Mouse (Mus musculus): ENCODE measurements around the gene Mast4. TPM values are rescaled to one million over a fixed set of nuclear protein-coding genes. Genes with fewer than 3 reads are reported as not detected.

Gene Mast4
- total and polyA plus RNA-seq, 3 experiments = 8.5 to 33.1 (median 23.6) TPM

DNA sequence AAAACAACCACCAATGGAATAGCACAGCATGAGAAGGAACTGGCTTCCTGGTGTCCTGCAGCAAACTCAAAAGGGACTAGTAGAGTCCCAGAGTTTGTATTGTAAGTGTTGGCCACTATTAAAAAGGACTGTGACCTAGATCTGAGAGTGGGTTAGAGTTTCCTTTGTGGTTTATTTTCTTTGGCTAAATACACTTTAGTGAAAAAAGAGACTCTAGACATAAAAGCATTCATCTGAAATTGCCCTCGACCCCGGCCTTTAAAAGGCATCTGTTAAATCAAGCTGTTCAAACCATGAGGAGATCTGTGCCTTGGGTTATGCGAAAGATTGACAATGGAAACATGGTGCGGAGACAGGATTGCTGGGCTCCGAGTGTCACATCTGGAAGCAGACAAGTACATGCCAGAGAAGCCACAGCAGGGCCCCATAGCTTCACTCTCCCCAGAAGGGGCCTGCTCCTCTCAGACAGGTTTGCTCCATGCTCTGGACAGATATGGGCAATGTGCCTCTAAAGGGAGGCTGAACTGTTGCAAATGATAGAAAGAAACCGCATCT lies 543.6 kb downstream of the Mast4 start:
- no peak for DNase-seq
- Histone ChIP-seq H3K36me3 (ENCODE audit: control insufficient read depth, insufficient read depth, low read length) (peaks cover 2% of the 10 kb centered on the region), H3K9ac (ENCODE audit: low read depth, low read length) (no peak overlapping the region), H3K27me3 (ENCODE audit: control insufficient read depth, insufficient read depth, low read length) (no peaks in the 10 kb centered on the region), H3K4me3 (no peak overlapping the region), H3K4me1 (ENCODE audit: control insufficient read depth, insufficient read depth, low read length) (no peaks in the 10 kb centered on the region), H3K27ac (no peak overlapping the region), H3K79me2 (replicated peaks; ENCODE audit: control insufficient read depth, insufficient read depth, low read length) (no peaks in the 10 kb centered on the region)
- TF ChIP-seq CTCF (IDR thresholded peaks at IDR 0.05) (no peak), EP300 (IDR thresholded peaks at IDR 0.05; ENCODE audit: insufficient read depth, low read depth, low read length) (no peak), POLR2A (IDR thresholded peaks at IDR 0.05; ENCODE audit: insufficient read depth, low read depth, low read length) (no peak)
- 66% methylated on average over 6 of the region's 6 CpGs for WGBS
- intact Hi-C loops (cut with DNase I) = no loop called here

DNA sequence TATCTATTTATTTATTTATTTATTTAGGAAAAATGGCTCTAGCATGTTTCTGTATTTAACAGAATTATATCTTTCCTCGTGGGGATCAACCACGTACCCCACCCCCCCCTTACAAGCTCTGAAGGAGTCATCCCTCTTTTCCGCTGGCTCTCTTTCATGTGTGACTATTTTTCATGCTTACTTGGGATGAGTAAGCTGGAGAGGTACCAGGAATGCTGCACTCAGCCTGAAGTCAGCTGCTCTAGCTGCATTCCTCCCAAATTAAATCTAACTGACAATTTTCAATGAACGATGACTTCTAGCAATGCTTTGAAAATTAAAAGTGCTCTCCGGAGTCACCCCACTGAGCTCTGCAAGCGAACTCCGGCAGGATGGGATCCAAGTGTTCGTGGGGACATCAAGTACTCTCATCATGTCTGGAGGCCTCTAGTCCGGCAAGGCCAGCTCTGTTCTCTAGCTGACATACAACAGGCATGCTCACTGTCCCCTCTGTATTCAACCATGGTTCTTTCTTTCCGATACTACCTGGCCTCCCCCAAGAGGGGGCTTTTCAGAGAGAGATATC lies 547.5 kb downstream of the Mast4 start:
- WGBS = 85% methylated on average over 10 of the region's 10 CpGs
- Histone ChIP-seq H3K79me2 (replicated peaks; ENCODE audit: control insufficient read depth, insufficient read depth, low read length) (no peaks in the 10 kb centered on the region), H3K36me3 (ENCODE audit: control insufficient read depth, insufficient read depth, low read length) (peaks cover 2% of the 10 kb centered on the region), H3K4me3 (no peak overlapping the region), H3K9ac (ENCODE audit: low read depth, low read length) (no peak overlapping the region), H3K4me1 (ENCODE audit: control insufficient read depth, insufficient read depth, low read length) (no peaks in the 10 kb centered on the region), H3K27me3 (ENCODE audit: control insufficient read depth, insufficient read depth, low read length) (no peaks in the 10 kb centered on the region), H3K27ac (no peak overlapping the region)
- intact Hi-C loops (cut with DNase I) = no loop called here
- no peak for DNase-seq
- TF ChIP-seq POLR2A (IDR thresholded peaks at IDR 0.05; ENCODE audit: insufficient read depth, low read depth, low read length) = no peak
- no peak for TF ChIP-seq CTCF (IDR thresholded peaks at IDR 0.05)
- no peak for TF ChIP-seq EP300 (IDR thresholded peaks at IDR 0.05; ENCODE audit: insufficient read depth, low read depth, low read length)

DNA sequence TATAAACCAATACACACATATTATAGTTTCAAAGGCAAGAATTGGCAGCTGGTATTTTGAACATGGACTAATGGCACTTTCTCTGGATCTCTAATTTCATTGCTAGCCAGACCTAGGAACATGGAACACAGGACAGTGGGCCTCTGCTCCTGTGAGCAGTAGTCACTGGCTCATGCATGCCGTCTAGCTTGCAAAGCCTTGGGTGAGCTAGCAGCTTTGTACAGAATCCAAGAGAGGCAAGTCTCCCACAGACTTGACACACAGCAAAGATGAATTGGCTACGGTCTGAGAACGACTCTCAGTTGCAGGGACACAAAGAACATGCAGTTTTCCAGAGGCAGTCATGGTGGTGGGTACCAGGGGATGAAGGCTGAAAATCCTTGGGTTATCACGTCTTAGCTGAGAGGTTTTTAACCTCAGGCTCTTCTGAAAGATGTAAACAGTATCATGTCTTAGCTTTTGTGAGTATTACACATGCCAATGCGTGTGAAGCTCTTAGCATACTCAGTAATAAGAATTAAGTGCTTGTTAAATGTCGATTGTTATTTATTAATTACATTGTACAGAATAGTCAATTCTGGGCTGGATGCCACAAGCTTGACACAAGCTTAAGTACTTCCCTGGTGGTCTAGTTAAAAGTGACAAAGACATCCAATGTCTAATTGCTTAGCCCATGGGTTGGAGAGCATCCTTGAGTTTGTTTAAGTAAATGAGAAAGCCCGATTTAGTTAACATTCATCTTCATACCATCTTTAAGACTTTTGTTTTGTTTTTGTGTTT lies 550.6 kb downstream of the Mast4 start:
- 92% methylated on average over 7 of the region's 7 CpGs for WGBS
- Histone ChIP-seq H3K27me3 (ENCODE audit: control insufficient read depth, insufficient read depth, low read length) (no peaks in the 10 kb centered on the region), H3K4me1 (ENCODE audit: control insufficient read depth, insufficient read depth, low read length) (no peaks in the 10 kb centered on the region), H3K9ac (ENCODE audit: low read depth, low read length) (no peak overlapping the region), H3K27ac (no peak overlapping the region), H3K36me3 (ENCODE audit: control insufficient read depth, insufficient read depth, low read length) (no peaks in the 10 kb centered on the region; the same call in 1 of the 2 replicates), H3K79me2 (replicated peaks; ENCODE audit: control insufficient read depth, insufficient read depth, low read length) (no peaks in the 10 kb centered on the region), H3K4me3 (no peak overlapping the region)
- TF ChIP-seq EP300 (IDR thresholded peaks at IDR 0.05; ENCODE audit: insufficient read depth, low read depth, low read length) (no peak), POLR2A (IDR thresholded peaks at IDR 0.05; ENCODE audit: insufficient read depth, low read depth, low read length) (no peak), CTCF (IDR thresholded peaks at IDR 0.05) (no peak)
- no peak for DNase-seq
- intact Hi-C loops (cut with DNase I) = no loop called here

DNA sequence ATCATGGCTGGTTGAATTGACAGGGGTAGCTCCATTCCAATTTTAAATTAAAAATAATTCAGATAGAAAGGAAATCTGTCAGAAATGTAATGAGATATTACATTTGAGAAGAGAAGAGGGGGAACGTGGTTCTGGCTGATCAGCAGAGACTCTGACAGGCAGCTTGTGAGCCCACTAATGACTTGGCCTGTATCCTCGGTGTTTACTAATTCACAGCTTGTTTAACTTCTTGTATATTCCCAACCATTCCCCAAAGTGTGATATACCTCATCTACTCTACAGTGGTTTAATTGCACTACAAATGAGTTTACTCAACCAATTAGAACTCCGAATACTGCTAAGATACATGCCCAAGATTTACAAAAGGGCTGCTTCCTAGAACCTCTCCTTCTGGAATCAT lies 555.0 kb downstream of the Mast4 start:
- Histone ChIP-seq H3K4me3 (no peak overlapping the region), H3K9ac (ENCODE audit: low read depth, low read length) (no peak overlapping the region), H3K4me1 (ENCODE audit: control insufficient read depth, insufficient read depth, low read length) (no peaks in the 10 kb centered on the region), H3K79me2 (replicated peaks; ENCODE audit: control insufficient read depth, insufficient read depth, low read length) (no peaks in the 10 kb centered on the region), H3K27ac (no peak overlapping the region), H3K27me3 (ENCODE audit: control insufficient read depth, insufficient read depth, low read length) (no peaks in the 10 kb centered on the region), H3K36me3 (ENCODE audit: control insufficient read depth, insufficient read depth, low read length) (no peaks in the 10 kb centered on the region; the same call in 1 of the 2 replicates)
- intact Hi-C loops (cut with DNase I) = no loop called here
- 97% methylated on average over 3 of the region's 3 CpGs for WGBS
- TF ChIP-seq CTCF (IDR thresholded peaks at IDR 0.05) = no peak
- TF ChIP-seq EP300 (IDR thresholded peaks at IDR 0.05; ENCODE audit: insufficient read depth, low read depth, low read length) = no peak
- no peak for TF ChIP-seq POLR2A (IDR thresholded peaks at IDR 0.05; ENCODE audit: insufficient read depth, low read depth, low read length)
- DNase-seq = no peak

DNA sequence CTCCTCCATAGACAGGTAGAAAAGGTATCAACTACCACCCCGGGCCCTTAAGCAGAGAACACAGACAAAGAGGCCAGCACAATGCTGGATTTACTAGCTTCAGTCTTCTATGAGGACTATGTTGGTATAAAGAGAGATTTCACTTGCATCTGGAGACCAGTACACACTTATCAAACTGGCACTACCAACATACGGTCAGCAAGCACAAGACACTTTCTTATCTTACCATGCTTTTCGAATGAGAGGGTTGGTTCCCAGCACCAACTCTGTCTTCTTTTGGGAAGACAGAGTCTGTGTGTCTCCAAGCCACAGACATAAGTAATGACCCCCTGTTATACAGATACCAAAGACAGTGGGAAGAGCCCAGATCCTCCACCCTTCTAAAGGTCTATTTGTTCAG lies 555.4 kb downstream of the Mast4 start:
- Histone ChIP-seq H3K27me3 (ENCODE audit: control insufficient read depth, insufficient read depth, low read length) (no peaks in the 10 kb centered on the region), H3K9ac (ENCODE audit: low read depth, low read length) (no peak overlapping the region), H3K27ac (no peak overlapping the region), H3K79me2 (replicated peaks; ENCODE audit: control insufficient read depth, insufficient read depth, low read length) (no peaks in the 10 kb centered on the region), H3K36me3 (ENCODE audit: control insufficient read depth, insufficient read depth, low read length) (no peaks in the 10 kb centered on the region; the same call in 1 of the 2 replicates), H3K4me1 (ENCODE audit: control insufficient read depth, insufficient read depth, low read length) (no peaks in the 10 kb centered on the region), H3K4me3 (no peak overlapping the region)
- no peak for DNase-seq
- 85% methylated on average over 3 of the region's 3 CpGs for WGBS
- no peak for TF ChIP-seq CTCF (IDR thresholded peaks at IDR 0.05)
- no peak for TF ChIP-seq EP300 (IDR thresholded peaks at IDR 0.05; ENCODE audit: insufficient read depth, low read depth, low read length)
- TF ChIP-seq POLR2A (IDR thresholded peaks at IDR 0.05; ENCODE audit: insufficient read depth, low read depth, low read length) = no peak
- intact Hi-C loops (cut with DNase I) = no loop called here

DNA sequence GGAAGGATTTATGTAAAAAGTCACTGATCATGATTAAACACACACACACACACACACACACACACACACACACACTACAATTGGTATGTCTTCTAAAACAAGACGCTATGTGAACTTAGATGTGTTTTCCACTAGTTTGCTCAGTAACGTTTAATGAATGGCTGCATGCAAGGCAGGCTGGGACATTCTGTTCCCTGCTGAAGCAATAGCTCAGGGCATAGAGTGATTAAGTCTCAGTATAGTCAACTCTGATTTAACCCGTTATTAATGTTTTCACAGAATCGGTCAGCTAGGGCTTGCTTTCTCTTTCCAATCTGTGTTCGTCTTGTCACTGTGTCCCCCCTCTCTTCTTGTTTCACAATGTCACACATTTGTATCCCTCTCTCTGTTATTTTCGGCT lies 558.8 kb downstream of the Mast4 start:
- Histone ChIP-seq H3K4me3 (no peak overlapping the region), H3K27me3 (ENCODE audit: control insufficient read depth, insufficient read depth, low read length) (no peaks in the 10 kb centered on the region), H3K79me2 (replicated peaks; ENCODE audit: control insufficient read depth, insufficient read depth, low read length) (no peaks in the 10 kb centered on the region), H3K9ac (ENCODE audit: low read depth, low read length) (no peak overlapping the region), H3K27ac (no peak overlapping the region), H3K36me3 (ENCODE audit: control insufficient read depth, insufficient read depth, low read length) (no peaks in the 10 kb centered on the region; the same call in 1 of the 2 replicates), H3K4me1 (ENCODE audit: control insufficient read depth, insufficient read depth, low read length) (no peaks in the 10 kb centered on the region)
- DNase-seq = no peak
- TF ChIP-seq POLR2A (IDR thresholded peaks at IDR 0.05; ENCODE audit: insufficient read depth, low read depth, low read length) (no peak), CTCF (IDR thresholded peaks at IDR 0.05) (no peak)
- intact Hi-C loops (cut with DNase I) = no loop called here
- 88% methylated on average over 6 of the region's 6 CpGs for WGBS

All from heart, adult 2 months (tissue).